Mouse (Mus musculus) midbrain, embryonic 11.5 days (tissue): ENCODE results near the gene Glis3. TPM values are rescaled to one million over a fixed set of nuclear protein-coding genes. Genes with fewer than 3 reads are reported as not detected.
A peak's percentile ranks its signal among the peaks of the same experiment; 100 is the strongest.

Experiments
- ATAC-seq: fragments of 200-750 bp; cut with Nextera tagmentation; 2 replicates; pipeline ENCODE4 v1.8.0; 2017; ENCODE audit warnings: moderate TSS enrichment, moderate library complexity; ENCODE audit not compliant: low FRiP score
- DNase-seq: peaks from one replicate; pipeline ENCODE4 v3.0.0; 2015; ENCODE audit warnings: low spot score; ENCODE audit errors: missing footprints
- H3K27ac ChIP-seq: fragments of 300-500 bp; sonication (generic); 2 replicates; pipeline ENCODE4 v1.5.1; 2014; ENCODE audit warnings: low read depth, low read length
- H3K27me3 ChIP-seq: fragments of 300-500 bp; sonication (generic); 2 replicates; pipeline ENCODE4 v1.6.1; 2014; ENCODE audit warnings: mild to moderate bottlenecking, low read length, moderate library complexity, mixed read lengths; ENCODE audit not compliant: control insufficient read depth, insufficient read depth
- H3K36me3 ChIP-seq: fragments of 300-500 bp; sonication (generic); 2 replicates; pipeline ENCODE4 v1.6.1; 2014; ENCODE audit warnings: mild to moderate bottlenecking, low read length, moderate library complexity, mixed read lengths; ENCODE audit not compliant: control insufficient read depth, insufficient read depth
- H3K4me1 ChIP-seq: fragments of 300-500 bp; sonication (generic); 2 replicates; pipeline ENCODE4 v1.6.1; 2014; ENCODE audit warnings: low read length; ENCODE audit not compliant: control insufficient read depth, insufficient read depth
- H3K4me2 ChIP-seq: fragments of 300-500 bp; sonication (generic); 2 replicates; pipeline ENCODE4 v1.6.1; 2014; ENCODE audit warnings: mild to moderate bottlenecking, moderate library complexity
- H3K4me3 ChIP-seq: fragments of 300-500 bp; sonication (generic); 2 replicates; pipeline ENCODE4 v1.5.1; 2014; ENCODE audit warnings: low read depth, low read length
- H3K9ac ChIP-seq: fragments of 300-500 bp; sonication (generic); 2 replicates; pipeline ENCODE4 v1.6.1; 2014; ENCODE audit warnings: low read length
- H3K9me3 ChIP-seq: fragments of 300-500 bp; sonication (generic); 2 replicates; pipeline ENCODE4 v1.6.1; 2016; ENCODE audit warnings: low read length; ENCODE audit not compliant: control insufficient read depth
- WGBS: fragments of 180-500 bp; shearing (Covaris S2); extraction: QIAGEN DNeasy Blood & Tissue Kit; methylation state at CpG from one replicate; pipeline ENCODE4 v1.1.7; 2014; 5-methylcytosine and 5-hydroxymethylcytosine counted together
- polyA plus RNA-seq: library from polyadenylated mRNA; unstranded; fragments of >200 nt; fragmentation: Nextera tagmentation; extraction: Ambion mirVana; gene quantifications from 2 replicates; pipeline ENCODE4 v1.2.1, GENCODE M21; 2014

Gene Glis3
- polyA plus RNA-seq, 1 experiment from 2014 or later: 1.9 TPM

GRCm38 (mm10) chr19:28283241-28284097 is 396.4 kb downstream of the Glis3 start:
- no peaks in the 10 kb centered on the region for H3K27me3 ChIP-seq
- H3K9me3 ChIP-seq: no peaks in the 10 kb centered on the region
- ATAC-seq (no peak), DNase-seq (peak; percentile 78)
- H3K9ac ChIP-seq: no peak overlapping the region
- no peaks in the 10 kb centered on the region for H3K36me3 ChIP-seq
- WGBS: 80% methylated on average over 7 of the region's 7 CpGs
- no peak overlapping the region for H3K4me3 ChIP-seq
- peaks cover 9% of the 10 kb centered on the region; the same call in 1 of the 2 replicates for H3K4me1 ChIP-seq
- H3K27ac ChIP-seq: no peak overlapping the region
- no peak overlapping the region for H3K4me2 ChIP-seq

GRCm38 (mm10) chr19:28281405-28281804 is 398.5 kb downstream of the Glis3 start:
- no peak overlapping the region for H3K9ac ChIP-seq
- DNase-seq (peak; percentile 76), ATAC-seq (no peak)
- H3K9me3 ChIP-seq: no peaks in the 10 kb centered on the region
- H3K36me3 ChIP-seq: no peaks in the 10 kb centered on the region
- H3K4me2 ChIP-seq: no peak overlapping the region
- H3K27me3 ChIP-seq: no peaks in the 10 kb centered on the region
- peaks cover 17% of the 10 kb centered on the region; the same call in 1 of the 2 replicates for H3K4me1 ChIP-seq
- no peak overlapping the region for H3K4me3 ChIP-seq
- 85% methylated on average over 4 of the region's 4 CpGs for WGBS
- H3K27ac ChIP-seq: no peak overlapping the region

GRCm38 (mm10) chr19:28277104-28277503 is 402.8 kb downstream of the Glis3 start:
- peak; percentile 88 for DNase-seq
- no peak overlapping the region for H3K4me3 ChIP-seq
- no peaks in the 10 kb centered on the region for H3K27me3 ChIP-seq
- no peak overlapping the region for H3K9ac ChIP-seq
- H3K27ac ChIP-seq: no peak overlapping the region
- peak; percentile 72; the same call in 1 of the 2 replicates for ATAC-seq
- no peak overlapping the region for H3K4me2 ChIP-seq
- H3K9me3 ChIP-seq: no peaks in the 10 kb centered on the region
- no peaks in the 10 kb centered on the region for H3K36me3 ChIP-seq
- peaks cover 19% of the 10 kb centered on the region; the same call in 1 of the 2 replicates for H3K4me1 ChIP-seq
- WGBS: 44% methylated on average over 2 of the region's 2 CpGs

- H3K27me3 ChIP-seq: no peaks in the 10 kb centered on the region
- peak; percentile 51 for DNase-seq
- no peak overlapping the region for H3K27ac ChIP-seq
- H3K4me1 ChIP-seq: peaks cover 10% of the 10 kb centered on the region; the same call in 1 of the 2 replicates
- no peak for ATAC-seq
- H3K36me3 ChIP-seq: no peaks in the 10 kb centered on the region
- H3K9me3 ChIP-seq: no peaks in the 10 kb centered on the region
- no peak overlapping the region for H3K4me3 ChIP-seq
- 92% methylated on average over 2 of the region's 2 CpGs for WGBS
- H3K4me2 ChIP-seq: no peak overlapping the region
- H3K9ac ChIP-seq: no peak overlapping the region
Measured at GRCm38 (mm10) chr19:28274501-28274900, 405.4 kb downstream of the Glis3 start.

GRCm38 (mm10) chr19:28273946-28274345 is 405.9 kb downstream of the Glis3 start:
- peaks cover 9% of the 10 kb centered on the region; the same call in 1 of the 2 replicates for H3K4me1 ChIP-seq
- DNase-seq: peak; percentile 61
- ATAC-seq: no peak
- no peaks in the 10 kb centered on the region for H3K27me3 ChIP-seq
- no peaks in the 10 kb centered on the region for H3K36me3 ChIP-seq
- H3K27ac ChIP-seq: no peak overlapping the region
- no peak overlapping the region for H3K4me3 ChIP-seq
- H3K4me2 ChIP-seq: no peak overlapping the region
- no peaks in the 10 kb centered on the region for H3K9me3 ChIP-seq
- H3K9ac ChIP-seq: no peak overlapping the region
- 84% methylated on average over 4 of the region's 4 CpGs for WGBS

- no peak overlapping the region for H3K9ac ChIP-seq
- no peaks in the 10 kb centered on the region for H3K36me3 ChIP-seq
- WGBS: 87% methylated on average over 8 of the region's 8 CpGs
- H3K4me1 ChIP-seq: no peaks in the 10 kb centered on the region
- H3K4me2 ChIP-seq: no peak overlapping the region
- H3K27ac ChIP-seq: no peak overlapping the region
- no peaks in the 10 kb centered on the region for H3K27me3 ChIP-seq
- no peak overlapping the region for H3K4me3 ChIP-seq
- DNase-seq: no peak
- no peak for ATAC-seq
- H3K9me3 ChIP-seq: no peaks in the 10 kb centered on the region
Measured at GRCm38 (mm10) chr19:28266850-28267249, 413.0 kb downstream of the Glis3 start.

GRCm38 (mm10) chr19:28265776-28266175 is 414.1 kb downstream of the Glis3 start:
- Histone ChIP-seq H3K4me1 (no peaks in the 10 kb centered on the region), H3K9me3 (no peaks in the 10 kb centered on the region), H3K9ac (no peak overlapping the region), H3K27ac (no peak overlapping the region), H3K27me3 (no peaks in the 10 kb centered on the region), H3K36me3 (no peaks in the 10 kb centered on the region), H3K4me2 (no peak overlapping the region), H3K4me3 (no peak overlapping the region)
- DNase-seq (no peak), ATAC-seq (no peak)
- 87% methylated on average over 2 of the region's 2 CpGs for WGBS

- Histone ChIP-seq H3K9me3 (no peaks in the 10 kb centered on the region), H3K4me3 (no peak overlapping the region), H3K36me3 (no peaks in the 10 kb centered on the region), H3K4me2 (no peak overlapping the region), H3K27me3 (no peaks in the 10 kb centered on the region), H3K27ac (no peak overlapping the region), H3K4me1 (no peaks in the 10 kb centered on the region), H3K9ac (no peak overlapping the region)
- no peak for DNase-seq
- no peak for ATAC-seq
- 89% methylated on average over 18 of the region's 18 CpGs for WGBS
Measured at GRCm38 (mm10) chr19:28258907-28259675, 420.8 kb downstream of the Glis3 start.

- H3K27ac ChIP-seq: no peak overlapping the region
- no peak overlapping the region for H3K4me3 ChIP-seq
- no peak overlapping the region for H3K4me2 ChIP-seq
- no peaks in the 10 kb centered on the region for H3K4me1 ChIP-seq
- DNase-seq: no peak
- H3K9me3 ChIP-seq: no peaks in the 10 kb centered on the region
- no peaks in the 10 kb centered on the region for H3K27me3 ChIP-seq
- no peaks in the 10 kb centered on the region for H3K36me3 ChIP-seq
- ATAC-seq: no peak
- WGBS: 76% methylated on average over 3 of the region's 3 CpGs
- H3K9ac ChIP-seq: no peak overlapping the region
Measured at GRCm38 (mm10) chr19:28258480-28258879, 421.4 kb downstream of the Glis3 start.
